11 mouse cellular contexts compared by ENCODE assay signal in the genomic region with DNA sequence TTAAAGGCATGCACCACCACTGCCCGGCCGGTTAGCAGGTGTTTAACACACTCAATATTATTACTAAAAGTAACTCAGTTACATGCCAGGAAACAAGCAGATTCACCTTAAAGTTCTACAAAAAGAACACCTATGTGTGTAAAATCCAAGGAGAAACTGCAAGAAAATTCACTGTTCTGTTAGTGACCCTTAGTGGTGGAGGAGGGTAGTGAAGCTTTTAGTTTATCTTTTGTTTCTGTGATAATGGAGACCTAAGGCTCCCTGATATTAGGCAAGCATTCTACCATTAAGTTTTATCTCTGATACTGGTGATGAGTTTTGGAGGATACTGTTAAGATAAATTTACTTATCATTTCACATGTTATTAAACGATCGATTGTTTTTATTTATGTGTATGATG. TPM values are rescaled to one million over a fixed set of nuclear protein-coding genes. Genes with fewer than 3 reads are reported as not detected.
DNase-seq lines count a peak whose midpoint lies in the region; ATAC-seq and TF ChIP-seq lines count a peak whose summit lies in the region.
"Had no signal": no experiment of that assay in that cellular context is flagged by ENCODE, and none has a peak within 500 bp of the region (broad histone marks: within the 10 kb centered on the region; RNA-seq: fewer than 3 reads in every experiment).

No protein-coding gene starts in this region.

- H3K27ac ChIP-seq in heart, postnatal 0 days (ENCODE audit: low read depth): no peak overlapping the region
- no peak overlapping the region for H3K27ac ChIP-seq in lung, postnatal 0 days (ENCODE audit: low read length)
- H3K27ac ChIP-seq in stomach, postnatal 0 days (replicated peaks): no peak overlapping the region
- H3K27ac ChIP-seq: embryonic facial prominence, embryonic 13.5 days had no signal

- peaks cover 61% of the 10 kb centered on the region for H3K36me3 ChIP-seq in heart, postnatal 0 days (replicated peaks; ENCODE audit: control insufficient read depth, insufficient read depth, low read length)
- peaks cover 33% of the 10 kb centered on the region for H3K36me3 ChIP-seq in lung, postnatal 0 days (ENCODE audit: insufficient read depth, low read length)
- H3K36me3 ChIP-seq in stomach, postnatal 0 days (ENCODE audit: control insufficient read depth, insufficient read depth, low read length): peaks cover 20% of the 10 kb centered on the region

- WGBS in heart, postnatal 0 days: 83% methylated on average over 4 of the region's 4 CpGs
- WGBS in lung, postnatal 0 days: 91% methylated on average over 4 of the region's 4 CpGs
- WGBS in stomach, postnatal 0 days: 86% methylated on average over 4 of the region's 4 CpGs

- TF ChIP-seq EP300 in heart, postnatal 0 days (IDR thresholded peaks at IDR 0.05; ENCODE audit: low read depth): no peak
- no peak for TF ChIP-seq EP300 in lung, postnatal 0 days (IDR thresholded peaks at IDR 0.05)
- no peak for TF ChIP-seq EP300 in stomach, postnatal 0 days (optimal IDR thresholded peaks at IDR 0.05)

- no peak for ATAC-seq in heart, postnatal 0 days (ENCODE audit: insufficient read depth, low read depth)
- ATAC-seq in lung, postnatal 0 days: no peak
- no peak for ATAC-seq in stomach, postnatal 0 days (ENCODE audit: low FRiP score, low TSS enrichment)
- ATAC-seq: intestine, embryonic 16.5 days had no signal

- no peak overlapping the region for H3K9ac ChIP-seq in heart, postnatal 0 days (replicated peaks; ENCODE audit: low read depth, low read length)
- H3K9ac ChIP-seq in lung, postnatal 0 days (replicated peaks; ENCODE audit: low read depth): no peak overlapping the region
- H3K9ac ChIP-seq in stomach, postnatal 0 days (ENCODE audit: low read length): no peak overlapping the region
- H3K9ac ChIP-seq: embryonic facial prominence, embryonic 13.5 days had no signal

- H3K9me3 ChIP-seq in heart, postnatal 0 days (replicated peaks; ENCODE audit: control insufficient read depth, low read length): no peaks in the 10 kb centered on the region
- H3K9me3 ChIP-seq in lung, postnatal 0 days (ENCODE audit: low read length): no peaks in the 10 kb centered on the region
- H3K9me3 ChIP-seq in stomach, postnatal 0 days (ENCODE audit: control insufficient read depth, low read length): no peaks in the 10 kb centered on the region
- H3K9me3 ChIP-seq: embryonic facial prominence, embryonic 13.5 days had no signal

- H3K4me2 ChIP-seq in heart, postnatal 0 days (ENCODE audit: low read depth, low read length): no peak overlapping the region
- H3K4me2 ChIP-seq in lung, postnatal 0 days (replicated peaks; ENCODE audit: low read depth, low read length): no peak overlapping the region
- H3K4me2 ChIP-seq in stomach, postnatal 0 days (replicated peaks; ENCODE audit: low read depth): no peak overlapping the region
- H3K4me2 ChIP-seq: embryonic facial prominence, embryonic 13.5 days had no signal

- H3K4me1 ChIP-seq in heart, postnatal 0 days (ENCODE audit: control insufficient read depth, insufficient read depth): no peaks in the 10 kb centered on the region
- no peaks in the 10 kb centered on the region for H3K4me1 ChIP-seq in lung, postnatal 0 days (ENCODE audit: insufficient read depth, low read depth, low read length)
- H3K4me1 ChIP-seq in stomach, postnatal 0 days (replicated peaks; ENCODE audit: control insufficient read depth, insufficient read depth): no peaks in the 10 kb centered on the region
- H3K4me1 ChIP-seq: embryonic facial prominence, embryonic 13.5 days had no signal

- H3K27me3 ChIP-seq in heart, postnatal 0 days (ENCODE audit: control insufficient read depth, insufficient read depth, low read length): no peaks in the 10 kb centered on the region
- no peaks in the 10 kb centered on the region for H3K27me3 ChIP-seq in lung, postnatal 0 days (replicated peaks; ENCODE audit: insufficient read depth, low read length)
- no peaks in the 10 kb centered on the region for H3K27me3 ChIP-seq in stomach, postnatal 0 days (ENCODE audit: control insufficient read depth, insufficient read depth, low read length)
- H3K27me3 ChIP-seq: embryonic facial prominence, embryonic 13.5 days had no signal

- no peak overlapping the region for H3K4me3 ChIP-seq in heart, postnatal 0 days (ENCODE audit: low read depth, low read length)
- no peak overlapping the region for H3K4me3 ChIP-seq in lung, postnatal 0 days (ENCODE audit: low read depth, low read length)
- no peak overlapping the region for H3K4me3 ChIP-seq in stomach, postnatal 0 days (ENCODE audit: low read depth, low read length)
- H3K4me3 ChIP-seq: embryonic facial prominence, embryonic 13.5 days had no signal

- DNase-seq in heart, postnatal 0 days (ENCODE audit: low spot score): peak; percentile 20
- no peak for DNase-seq in heart, postnatal 25 days (ENCODE audit: low spot score)
- DNase-seq in lung, postnatal 0 days (ENCODE audit: low spot score): peak; percentile 47
- DNase-seq in lung, postnatal 4 days: no peak
- DNase-seq in adipocyte (ENCODE audit: low spot score): peak; percentile 48
- no peak for DNase-seq in stomach, postnatal 0 days (ENCODE audit: low spot score)
- DNase-seq in right cerebral cortex, postnatal 14 days: no peak
- DNase-seq: adrenal gland, postnatal 10 days; right cerebral cortex, postnatal 4 days had no signal

- TF ChIP-seq CTCF in heart, postnatal 0 days (IDR thresholded peaks at IDR 0.05; ENCODE audit: low read depth): peak; percentile 66
- peak; percentile 73 for TF ChIP-seq CTCF in lung, postnatal 0 days (IDR thresholded peaks at IDR 0.05)
- peak; percentile 79 for TF ChIP-seq CTCF in stomach, postnatal 0 days (IDR thresholded peaks at IDR 0.05; ENCODE audit: low read depth)

- intact Hi-C loops in heart, postnatal 25 days (cut with DNase I): loop anchor here (1.0 to 2.0 kb wide), 2 partner anchors 89 to 103 kb away; no protein-coding TSS in a partner anchor

RNA-seq across cellular contexts. Expression of a gene that starts 37.5 kb away (rescaled TPM):
- total RNA-seq in heart, postnatal 0 days (2014; rRNA removed; ENCODE audit: low replicate concordance): 41.4 and 57.2 TPM in 2 replicates
- 40.7 and 44.7 TPM in 2 replicates for polyA plus RNA-seq in heart, postnatal 0 days (2015; fragmentation: Nextera tagmentation; extraction: Ambion mirVana)
- total RNA-seq in heart, postnatal 25 days (2021): 10 to 100 TPM; 78.9 to 81.3 TPM
- 76.1 and 80.2 TPM in 2 replicates for polyA plus RNA-seq in lung, postnatal 0 days (2015; fragmentation: Nextera tagmentation; extraction: Ambion mirVana)
- polyA plus RNA-seq in stomach, postnatal 0 days (2015; fragmentation: Nextera tagmentation; extraction: Ambion mirVana): 47.9 and 49.4 TPM in 2 replicates

RNA-seq across cellular contexts. Expression of a gene that starts 42.3 kb away (rescaled TPM):
- 62.1 and 67.8 TPM in 2 replicates for total RNA-seq in heart, postnatal 0 days (2014; rRNA removed; ENCODE audit: low replicate concordance)
- polyA plus RNA-seq in heart, postnatal 0 days (2015; fragmentation: Nextera tagmentation; extraction: Ambion mirVana): 25.4 and 25.9 TPM in 2 replicates
- total RNA-seq in heart, postnatal 25 days (2021): 10 to 100 TPM; 45.3 to 52.9 TPM
- 54.6 and 57.3 TPM in 2 replicates for polyA plus RNA-seq in lung, postnatal 0 days (2015; fragmentation: Nextera tagmentation; extraction: Ambion mirVana)
- polyA plus RNA-seq in stomach, postnatal 0 days (2015; fragmentation: Nextera tagmentation; extraction: Ambion mirVana): 15.2 and 16.1 TPM in 2 replicates

Comparison
In these comparisons a context has a peak if more than half of its experiments do, and no peak if none do; other contexts are left out.
1. DNase-seq: peak in heart, postnatal 0 days (single experiment), lung, postnatal 0 days (single experiment) and adipocyte (single experiment); none in heart, postnatal 25 days (single experiment), lung, postnatal 4 days (0 of 2), stomach, postnatal 0 days (single experiment) and right cerebral cortex, postnatal 14 days (single experiment).
2. Peak in every context shown above with its lines, with median percentiles within 50 percentile points of each other: CTCF ChIP-seq.